Mouse (Mus musculus): Measurements from ENCODE around the gene Wbp1l.

The Wbp1l gene

DNA sequence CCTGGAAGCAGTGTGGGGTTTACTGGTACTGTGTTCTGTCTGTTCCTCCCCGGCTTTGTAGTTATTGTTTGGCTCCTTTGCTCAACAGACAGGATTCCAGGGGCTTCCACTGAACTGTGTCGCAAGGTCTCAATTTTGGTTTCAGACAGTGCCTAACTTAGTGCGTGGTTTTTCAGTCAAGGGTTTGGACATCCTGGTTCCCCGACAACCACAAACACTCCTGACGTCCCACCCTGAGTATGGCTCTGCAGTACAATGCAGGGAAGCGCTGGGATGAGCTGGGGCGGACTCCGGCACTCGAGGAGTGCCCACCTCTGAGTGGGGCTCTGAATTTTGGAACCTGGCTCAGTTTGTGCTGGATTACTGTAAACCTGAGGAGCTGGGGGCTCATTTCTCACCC lies 30.9 kb downstream of the Wbp1l start:
- no peak for DNase-seq (ENCODE audit: low read depth)

DNA sequence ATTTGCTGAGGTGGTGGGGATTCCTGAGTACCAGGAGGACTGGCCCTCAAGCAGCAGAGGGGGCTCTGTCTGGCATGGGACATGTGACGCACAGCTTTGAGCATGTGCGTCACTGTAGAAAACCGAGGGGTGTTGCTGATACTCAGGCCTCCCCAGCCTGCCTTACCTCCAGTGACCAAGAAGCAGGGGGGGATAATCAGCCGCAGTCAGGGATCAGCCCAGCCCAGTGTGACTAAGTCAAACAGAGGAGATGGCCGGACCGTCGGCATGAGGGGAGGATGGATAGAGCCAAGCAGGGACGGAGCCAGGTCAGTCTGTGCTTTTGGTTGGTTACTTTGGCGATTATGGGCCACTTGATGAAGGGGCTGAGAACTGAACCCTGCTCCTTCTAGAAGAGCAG lies 32.8 kb downstream of the Wbp1l start:
- no peak for DNase-seq (ENCODE audit: low read depth)

DNA sequence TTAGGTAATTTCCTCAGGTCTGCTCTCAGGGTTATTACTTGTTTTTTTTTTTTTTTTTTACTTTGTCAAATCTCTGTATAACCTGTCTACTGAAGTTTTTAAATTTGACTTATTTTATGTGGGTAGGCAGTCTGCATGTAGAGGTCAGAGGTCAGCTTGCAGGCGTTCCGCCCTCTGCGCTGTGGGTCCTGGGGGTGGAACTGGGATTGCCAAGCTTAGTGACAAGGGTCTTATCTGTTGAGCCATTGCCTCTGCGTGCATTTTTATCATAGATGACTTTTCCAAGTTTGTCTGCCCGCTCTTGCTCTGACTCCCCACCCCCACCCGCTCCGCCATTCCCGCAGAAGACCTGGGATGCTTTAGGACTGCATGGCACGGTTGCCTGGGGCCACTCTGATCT lies 36.9 kb downstream of the Wbp1l start:
- no peak for DNase-seq (ENCODE audit: low read depth)

DNA sequence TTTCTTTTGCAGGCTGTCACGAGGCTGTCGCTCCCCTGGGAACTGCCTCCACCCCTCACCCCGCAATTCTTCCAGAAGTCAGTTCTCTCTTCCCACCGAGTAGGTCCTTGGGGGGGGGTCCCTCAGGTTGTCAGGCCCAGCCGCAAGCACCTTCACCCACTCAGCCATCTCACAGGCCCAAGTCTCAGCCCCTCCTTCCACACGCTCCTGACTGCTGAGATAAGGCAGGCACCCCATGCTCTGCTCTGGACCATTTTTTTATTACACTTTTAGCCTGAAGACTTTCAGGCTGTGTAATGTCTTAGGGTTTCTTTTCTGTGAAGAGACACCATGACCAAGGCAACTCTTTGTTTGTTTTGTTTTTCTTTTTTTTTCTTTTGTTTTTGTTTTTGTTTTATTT lies 38.7 kb downstream of the Wbp1l start:
- DNase-seq (ENCODE audit: low read depth) = no peak

DNA sequence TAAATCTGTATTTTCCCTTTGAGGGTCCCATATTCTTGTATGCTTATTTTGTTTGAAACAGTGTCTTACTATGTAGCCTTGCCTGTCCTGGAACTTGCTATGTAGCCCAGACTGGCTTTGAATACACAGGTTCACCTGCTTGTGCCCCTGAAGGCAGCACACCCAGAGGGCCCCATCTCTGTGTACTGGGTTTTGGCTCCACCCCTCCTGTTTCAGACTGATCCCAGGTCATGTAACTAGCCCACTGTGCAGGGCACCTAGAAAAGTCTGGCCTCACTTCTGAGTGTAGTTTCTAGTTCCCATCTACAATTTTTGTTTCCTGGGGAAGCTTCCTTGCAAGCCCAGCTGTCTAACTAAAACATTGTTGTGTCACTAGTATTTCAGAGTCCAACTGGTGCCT lies 40.2 kb downstream of the Wbp1l start:
- DNase-seq (ENCODE audit: low read depth) = no peak

DNA sequence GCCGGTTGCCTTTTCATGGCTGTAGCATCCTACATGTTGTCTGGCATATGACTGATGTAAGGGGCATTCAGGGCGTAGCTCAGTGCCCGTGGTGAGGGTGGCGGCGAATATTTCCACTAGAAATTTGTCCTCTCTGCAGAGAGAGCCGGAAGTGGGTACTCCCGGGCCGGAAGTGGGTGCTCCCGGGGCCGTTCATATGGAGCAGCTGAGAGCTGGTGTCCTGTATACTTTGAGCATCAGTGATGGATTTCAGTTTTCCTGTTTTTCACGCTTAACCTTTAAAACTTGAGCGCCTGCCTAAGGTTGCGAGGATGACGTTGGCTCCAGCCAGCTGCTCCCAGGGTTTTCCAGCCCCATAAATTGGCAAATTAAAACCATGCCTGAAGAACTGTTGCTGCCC lies 40.6 kb downstream of the Wbp1l start:
- no peak for DNase-seq (ENCODE audit: low read depth)

DNA sequence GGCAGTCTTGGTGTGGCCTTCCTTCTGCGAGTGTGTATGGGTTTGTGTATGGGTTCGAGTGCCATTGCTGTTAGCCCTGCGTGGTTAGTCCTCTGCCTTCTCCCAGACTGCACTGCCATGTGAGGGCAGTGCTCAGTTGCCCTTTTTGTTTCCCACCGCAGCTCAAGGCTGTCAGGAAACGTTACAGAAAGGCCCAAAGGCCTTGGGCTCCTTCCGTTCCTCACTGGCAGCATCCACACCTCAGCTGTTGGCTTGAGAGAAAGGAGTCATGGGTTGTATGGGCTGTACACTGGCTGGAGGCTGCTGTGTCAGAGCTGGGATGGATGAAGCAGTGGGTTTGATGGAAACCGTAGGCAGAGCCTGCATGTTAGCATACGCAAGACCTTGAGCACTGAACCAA lies 41.9 kb downstream of the Wbp1l start:
- no peak for DNase-seq (ENCODE audit: low read depth)

DNA sequence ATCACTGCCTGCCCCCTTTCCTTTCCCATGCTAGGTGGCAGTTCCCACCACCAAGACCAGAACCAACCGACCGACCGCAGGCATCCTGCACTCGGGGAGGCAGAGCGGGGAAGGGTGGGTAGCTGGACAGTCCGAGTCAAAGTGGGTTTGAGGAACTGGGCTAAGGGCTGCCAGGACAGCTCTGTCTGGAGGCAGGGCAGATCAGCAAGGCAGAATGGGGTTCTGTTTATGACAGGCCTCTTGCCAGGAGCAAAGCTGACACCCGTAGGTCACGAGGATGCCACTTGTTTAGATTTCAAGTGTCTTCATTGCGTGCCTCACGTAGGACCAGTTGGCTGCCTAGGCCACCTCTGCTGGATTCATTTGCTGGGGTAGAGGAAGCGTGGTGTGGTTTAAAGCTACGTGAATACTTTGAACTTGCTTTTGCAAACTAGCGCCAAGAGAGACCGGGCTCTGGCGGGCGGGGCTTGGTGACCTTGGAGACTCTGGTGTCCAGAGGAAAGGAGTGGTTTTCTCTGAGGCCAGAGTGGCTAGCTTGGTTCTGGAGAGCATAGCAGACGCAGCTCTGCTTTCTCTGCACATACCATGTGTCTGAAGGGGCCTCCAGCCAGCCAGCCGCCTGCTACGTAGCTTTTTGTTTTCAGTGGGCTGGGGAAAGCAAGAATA lies 42.7 kb downstream of the Wbp1l start:
- DNase-seq (ENCODE audit: low read depth) = peak; percentile 69

DNA sequence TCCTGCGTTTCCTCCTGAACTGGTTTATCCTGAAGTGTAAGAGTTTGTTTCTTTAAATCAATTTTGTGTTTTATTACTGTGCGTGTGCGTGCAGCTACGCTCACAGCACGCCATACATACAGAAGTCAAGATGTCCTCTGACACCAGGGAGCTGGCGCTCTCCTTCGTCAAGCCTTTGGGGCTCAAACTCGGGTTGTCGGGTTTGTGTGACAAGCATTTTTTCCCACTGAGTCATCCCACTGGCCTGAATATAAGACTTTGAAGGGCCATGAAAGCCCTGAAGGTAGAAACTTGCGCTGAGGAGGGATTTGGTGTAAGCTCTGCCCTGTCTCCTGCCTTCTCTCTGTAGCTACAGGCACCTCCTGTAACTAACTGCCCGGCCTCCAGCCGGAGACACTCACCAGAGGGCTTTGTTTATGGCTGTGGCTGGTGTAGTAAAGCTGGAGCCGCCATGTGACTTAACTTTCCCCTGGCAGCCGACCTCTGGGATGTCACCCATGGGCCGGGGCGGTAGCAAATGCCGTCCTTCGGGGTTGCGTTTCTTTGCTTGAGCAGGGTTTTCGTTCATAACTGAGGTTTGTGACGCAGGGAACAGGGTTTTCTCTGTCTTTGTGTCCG lies 43.4 kb downstream of the Wbp1l start:
- DNase-seq (ENCODE audit: low read depth) = no peak

DNA sequence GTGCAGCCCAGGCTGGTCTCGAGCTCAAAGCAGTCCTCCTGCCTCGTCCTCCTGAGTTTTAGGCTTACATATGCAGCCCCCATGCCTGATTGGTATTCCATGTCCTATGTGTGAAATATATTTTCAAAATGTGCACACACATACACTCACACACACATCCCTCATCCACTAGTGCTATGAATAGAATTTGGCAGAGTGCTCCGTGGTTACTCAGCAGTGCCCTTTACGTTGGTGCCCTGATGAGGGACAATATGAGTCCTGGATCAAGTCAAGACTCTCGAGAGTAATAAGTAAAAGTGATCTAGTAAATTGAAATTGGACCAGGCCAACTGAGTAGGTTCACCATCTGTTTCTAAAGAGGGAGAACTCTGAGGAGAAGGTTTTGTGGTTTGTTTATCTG lies 44.4 kb downstream of the Wbp1l start:
- DNase-seq (ENCODE audit: low read depth) = no peak

DNA sequence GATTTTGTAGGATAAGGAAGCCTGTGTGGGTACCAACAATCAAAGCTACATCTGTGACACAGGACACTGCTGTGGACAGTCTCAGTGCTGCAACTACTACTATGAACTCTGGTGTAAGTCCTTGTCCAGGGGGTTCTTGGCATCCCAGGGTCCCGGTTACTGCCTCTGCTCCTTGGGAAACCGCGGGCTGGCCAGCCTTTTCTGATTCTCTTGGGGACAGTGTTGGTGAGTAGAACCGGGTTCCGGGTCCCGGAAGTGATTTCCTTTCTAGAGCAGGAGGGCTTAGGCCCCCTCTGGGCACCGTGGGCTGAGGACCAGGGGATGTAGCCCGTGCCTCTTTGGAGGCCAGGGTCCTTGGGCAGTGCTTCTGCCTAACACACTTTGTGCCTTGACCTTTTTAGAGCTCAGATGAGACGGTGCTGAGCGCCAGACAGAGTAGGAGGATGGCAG lies 45.5 kb downstream of the Wbp1l start:
- DNase-seq (ENCODE audit: low read depth) = no peak

DNA sequence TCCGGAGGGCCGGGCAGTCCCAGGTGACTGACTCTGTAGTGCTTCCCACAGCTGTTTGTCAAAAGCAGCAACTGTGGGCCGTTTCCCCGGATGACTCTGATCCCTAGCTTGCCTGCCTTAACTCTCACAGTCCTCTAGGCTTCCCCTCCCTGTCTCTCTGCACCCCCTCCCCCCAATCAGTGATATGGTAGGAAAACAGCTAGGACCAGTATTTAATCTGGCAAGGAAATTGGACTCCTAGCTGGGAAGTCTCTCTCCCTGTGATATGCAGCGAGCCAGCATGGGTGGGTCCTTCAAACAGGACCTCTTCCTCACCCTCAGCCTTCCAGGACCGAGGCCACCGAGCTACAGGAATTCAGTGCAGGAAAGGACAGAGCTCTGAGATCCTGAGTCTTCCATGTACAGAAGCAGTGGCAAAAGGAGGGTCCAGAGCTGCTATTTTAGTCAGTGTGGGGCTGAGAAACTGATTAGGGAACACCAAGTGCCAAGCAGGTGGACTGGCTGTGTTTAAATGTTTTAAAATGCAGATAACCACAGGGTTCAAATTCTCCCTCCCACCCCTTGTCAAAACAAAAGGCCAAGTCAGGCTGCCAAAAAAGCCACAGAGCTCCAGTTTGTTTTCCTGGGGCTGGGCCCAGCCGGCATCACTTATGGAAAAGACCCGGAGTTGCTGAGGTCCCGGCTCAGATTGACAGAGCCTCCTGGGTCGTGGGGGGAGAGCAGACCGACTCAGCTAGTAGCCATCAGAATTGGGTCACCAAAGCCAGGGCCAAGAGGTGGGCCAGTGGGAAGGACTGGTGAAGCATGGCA lies 46.1 kb downstream of the Wbp1l start:
- DNase-seq (ENCODE audit: low read depth) = peak; percentile 94

DNA sequence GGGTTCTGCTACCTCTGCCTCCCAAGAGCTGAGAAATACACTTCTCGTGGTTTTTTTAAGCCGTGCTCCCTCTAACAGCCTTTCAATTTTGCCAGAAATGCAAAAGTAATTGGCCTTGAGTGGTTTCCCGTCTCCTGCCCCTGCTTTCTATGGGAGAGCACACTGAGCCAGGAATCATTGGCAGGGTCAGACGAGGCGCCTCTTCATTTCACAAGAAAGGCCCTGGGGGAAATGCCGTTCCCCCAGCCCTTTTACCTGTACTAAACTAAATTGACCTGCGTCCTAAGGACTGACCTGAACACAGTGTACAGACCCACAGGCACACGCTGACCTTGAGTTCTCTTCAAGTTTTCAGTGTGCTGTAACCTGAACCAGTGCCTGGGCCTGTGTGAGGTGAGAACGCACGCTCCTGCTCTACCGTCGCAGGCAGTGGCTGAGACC lies 47.2 kb downstream of the Wbp1l start:
- DNase-seq (ENCODE audit: low read depth) = peak; percentile 55

DNA sequence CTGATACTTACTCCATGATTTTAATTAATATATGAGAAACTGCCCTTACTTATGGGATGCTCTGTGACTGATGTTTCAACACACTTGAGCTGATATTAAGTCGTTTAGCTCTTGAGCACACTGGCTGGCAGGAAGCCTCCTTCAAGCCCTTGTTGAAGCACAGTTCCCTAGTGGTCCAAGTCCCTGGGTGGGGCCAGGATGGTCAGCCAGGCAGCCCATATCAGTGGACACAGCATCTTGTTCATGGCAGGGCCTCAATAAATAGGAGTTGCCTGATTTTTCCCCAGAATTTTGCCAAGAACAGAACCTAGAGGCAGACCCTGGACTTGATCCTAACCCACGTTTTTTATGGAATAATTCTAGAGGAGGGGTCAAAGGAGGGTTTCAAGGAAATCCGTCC lies 48.4 kb downstream of the Wbp1l start:
- no peak for DNase-seq (ENCODE audit: low read depth)

DNA sequence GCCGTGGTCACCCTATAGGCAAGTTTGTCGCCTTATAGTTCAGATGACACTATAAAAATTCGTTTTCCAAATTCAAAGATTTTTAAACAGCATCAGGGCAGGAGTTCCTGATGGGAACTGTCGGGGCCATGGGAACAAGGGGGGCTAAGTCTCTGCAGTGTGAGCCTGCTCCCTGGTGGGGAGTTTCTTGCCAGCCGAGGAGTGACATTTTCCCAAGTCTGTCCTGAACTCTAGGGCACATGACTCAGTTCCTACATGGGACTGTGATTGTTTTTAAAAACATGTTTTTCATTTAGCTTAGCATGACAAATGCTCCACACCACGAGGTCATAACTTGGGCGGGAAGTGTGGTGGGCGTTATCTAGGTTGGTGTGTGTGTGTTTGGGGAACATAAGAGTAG lies 49.0 kb downstream of the Wbp1l start:
- peak; percentile 48 for DNase-seq (ENCODE audit: low read depth)

DNA sequence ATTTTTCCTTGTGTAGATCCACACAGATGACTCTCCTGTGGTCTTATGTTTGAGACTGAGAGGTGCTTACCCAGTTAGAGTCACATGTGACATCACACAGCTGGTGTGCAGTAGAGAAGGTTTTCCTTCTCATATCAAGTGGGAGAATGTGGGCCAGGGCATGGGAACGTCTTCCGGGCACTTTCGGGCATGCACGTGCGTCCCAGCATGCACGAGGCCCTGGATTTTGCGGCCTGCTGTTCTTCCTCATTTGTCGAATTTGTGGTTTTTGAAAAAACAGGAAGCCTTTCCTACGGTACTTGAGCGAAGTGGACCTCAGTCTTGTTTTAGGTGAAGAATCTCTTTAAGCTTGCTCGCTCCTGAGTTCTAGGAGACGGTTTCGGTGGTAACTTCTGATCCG lies 49.7 kb downstream of the Wbp1l start:
- DNase-seq (ENCODE audit: low read depth) = no peak

DNA sequence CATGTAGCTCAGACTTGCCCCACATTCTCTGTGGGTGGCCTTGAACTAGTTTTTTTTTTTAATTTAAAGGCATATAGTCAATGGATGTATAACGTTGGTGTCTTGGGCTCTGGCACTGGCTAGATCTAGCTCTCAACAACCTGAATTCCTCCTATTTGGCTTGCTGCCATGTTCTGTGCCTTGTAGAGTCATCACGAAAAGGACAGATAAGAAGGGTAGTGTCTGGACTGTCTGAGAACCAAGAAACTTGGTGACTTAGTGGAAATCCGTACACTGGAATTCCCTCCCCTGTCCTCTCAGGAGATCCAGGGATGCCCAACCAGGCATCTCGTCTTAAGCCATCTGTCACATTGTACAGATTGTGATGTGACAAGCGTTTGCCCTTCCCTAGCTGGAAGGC lies 54.3 kb downstream of the Wbp1l start:
- no peak for DNase-seq (ENCODE audit: low read depth)

DNA sequence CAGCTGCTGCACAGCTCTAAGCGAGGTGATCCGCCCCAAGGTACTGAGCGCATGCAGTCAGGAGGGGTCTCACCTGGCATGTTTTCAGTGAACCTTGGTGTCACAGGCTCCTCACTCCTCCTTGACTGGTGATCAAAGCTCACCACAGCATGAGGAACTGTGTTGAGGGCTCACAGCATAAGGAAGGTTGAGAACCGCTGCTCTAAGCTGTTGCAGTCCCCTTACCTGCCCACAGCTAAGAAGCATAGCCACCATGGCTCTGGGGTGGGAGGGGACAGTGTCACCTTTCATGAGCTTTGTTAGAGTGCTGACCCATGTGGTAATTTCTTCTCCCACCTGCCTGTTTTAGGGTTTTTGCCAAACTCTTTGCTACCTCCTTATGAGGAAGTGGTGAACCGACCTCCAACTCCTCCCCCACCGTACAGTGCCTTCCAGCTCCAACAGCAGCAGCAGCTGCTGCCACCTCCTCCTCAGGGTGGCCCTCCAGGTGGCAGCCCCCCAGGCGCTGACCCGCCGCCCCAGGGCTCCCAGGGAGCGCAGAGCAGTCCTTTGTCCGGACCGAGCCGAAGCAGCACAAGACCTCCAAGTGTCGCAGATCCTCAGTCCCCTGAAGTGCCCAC lies 54.8 kb downstream of the Wbp1l start:
- DNase-seq (ENCODE audit: low read depth) = no peak

DNA sequence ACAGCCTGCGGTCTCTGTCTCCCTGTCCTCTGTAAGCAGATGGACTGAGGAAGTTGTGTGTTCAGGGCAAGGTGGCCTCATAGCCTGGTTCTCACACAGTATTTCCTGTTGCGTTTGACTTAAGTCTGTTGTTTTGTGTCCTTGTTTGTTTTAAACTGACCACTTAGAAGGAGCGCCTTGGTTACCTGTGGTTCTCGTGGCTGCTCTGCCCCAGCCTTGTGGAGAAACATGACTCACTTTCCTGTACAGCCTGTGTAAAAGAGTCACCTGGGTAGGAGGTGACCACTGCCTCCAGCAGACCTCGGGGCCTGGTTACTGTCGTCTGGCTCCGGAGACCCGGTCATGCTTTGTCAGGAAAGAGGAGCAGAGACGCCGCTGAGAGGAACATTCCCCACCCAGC lies 56.7 kb downstream of the Wbp1l start:
- DNase-seq (ENCODE audit: low read depth) = no peak

DNA sequence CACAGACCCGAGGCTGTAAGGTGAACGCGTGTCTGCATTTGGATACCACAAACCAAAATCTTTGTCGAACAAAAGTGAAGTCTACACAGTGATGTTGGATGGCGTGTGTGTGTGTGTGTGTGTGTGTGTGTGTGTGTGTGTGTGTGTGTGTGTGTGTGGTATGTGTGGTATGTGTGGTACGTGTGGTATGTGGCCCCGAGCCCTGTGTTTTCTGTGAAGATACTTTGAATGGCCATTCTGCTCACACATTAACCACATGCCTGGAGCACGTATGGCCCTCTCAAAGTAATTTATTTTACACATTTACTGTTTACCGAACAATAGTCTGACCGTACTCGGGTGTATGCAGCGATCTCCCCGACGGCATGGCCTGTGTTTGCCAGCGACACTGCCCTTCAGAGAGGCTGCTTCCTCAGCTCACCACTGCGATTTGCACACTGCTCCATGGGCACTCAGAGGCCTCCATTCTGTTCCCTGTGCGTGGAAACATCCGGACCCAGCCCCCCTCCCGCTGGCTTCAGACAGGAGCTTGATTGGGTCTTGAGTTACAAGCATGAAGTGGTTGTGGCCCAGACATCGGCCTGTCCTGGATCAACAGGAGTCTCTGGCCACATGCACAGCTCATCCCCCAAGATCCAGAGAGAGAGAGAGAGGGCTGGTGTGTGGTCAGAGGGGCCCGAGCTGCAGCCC lies 57.4 kb downstream of the Wbp1l start:
- DNase-seq (ENCODE audit: low read depth) = no peak

DNA sequence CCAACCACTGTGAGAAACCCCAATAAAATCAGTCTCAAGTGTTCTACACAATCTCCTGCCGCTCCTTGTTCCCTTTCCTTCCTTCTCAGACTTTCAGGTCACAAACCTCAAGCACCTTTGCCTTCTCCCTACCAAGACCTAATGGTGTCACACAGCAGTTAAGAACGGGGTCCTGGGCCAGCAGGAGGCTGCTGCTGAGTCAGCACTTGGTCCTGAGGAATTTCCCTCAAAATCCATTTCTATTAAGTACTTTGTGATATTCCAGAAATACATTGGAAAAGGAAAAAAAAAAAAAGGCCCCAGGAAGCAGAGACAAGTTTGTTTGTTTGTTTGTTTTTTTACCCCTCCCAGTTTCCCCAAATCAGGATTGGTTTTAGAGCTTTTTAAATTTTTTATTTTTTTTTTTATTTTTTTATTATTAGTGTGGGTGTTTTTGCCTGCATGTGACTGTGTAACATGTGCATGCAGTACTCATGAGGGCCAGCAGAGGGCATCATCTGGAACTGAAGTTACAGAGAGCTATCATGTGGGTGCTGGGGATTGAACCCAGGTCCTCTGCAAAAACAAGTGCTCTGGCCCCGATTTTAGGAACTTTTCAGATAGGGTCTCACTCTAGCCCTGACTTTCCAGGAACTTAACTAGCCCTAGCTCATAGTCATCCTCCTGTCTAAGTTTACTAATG lies 58.6 kb downstream of the Wbp1l start:
- no peak for DNase-seq (ENCODE audit: low read depth)

DNA sequence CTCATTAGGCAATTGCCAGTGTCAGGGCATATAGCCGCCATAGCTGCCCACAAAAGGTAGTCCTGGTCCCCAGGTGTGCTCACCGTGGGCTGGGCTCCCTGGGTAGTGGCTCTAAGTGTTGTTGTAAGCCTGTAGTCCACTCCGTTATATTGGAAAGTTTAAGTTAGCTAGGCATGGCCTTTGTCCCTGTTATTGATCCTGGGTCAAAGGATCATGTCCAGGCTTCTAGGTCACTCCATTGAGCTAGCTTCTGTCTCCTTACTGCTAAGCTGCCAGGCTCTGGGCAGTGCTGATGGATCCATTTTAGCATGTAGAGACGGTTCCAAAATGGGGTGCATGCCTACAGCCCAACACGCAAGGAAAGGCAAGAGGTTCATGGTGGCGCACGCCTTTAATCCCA lies 59.5 kb downstream of the Wbp1l start:
- DNase-seq (ENCODE audit: low read depth) = no peak

All from fibroblast of lung, adult 2 months (primary cell).